Mouse (Mus musculus): ENCODE results near the gene Dlgap4. TPM values are rescaled to one million over a fixed set of nuclear protein-coding genes. Genes with fewer than 3 reads are reported as not detected.

Gene Dlgap4
- total and polyA plus RNA-seq, 3 experiments, result 12.4 to 38.5 (median 12.7) TPM

- no peak overlapping the region for H3K9ac ChIP-seq (ENCODE audit: insufficient read depth, low read depth)
- DNase-seq (ENCODE audit: extremely low read depth), result no peak
- dilution Hi-C loops (cut with MboI; ENCODE audit: extremely low pct_ligation_motif_present, extremely low pct_unique_long_range_greater_than_20kb, low sequenced_read_pairs) (no loop called here), in situ Hi-C loops (cut with MboI; ENCODE audit: low pct_ligation_motif_present, low pct_unique_long_range_greater_than_20kb, low sequenced_read_pairs) (loop anchor here (25.0 kb wide), 1 partner anchor 107 kb away; no protein-coding TSS in a partner anchor)
- H3K4me3 ChIP-seq (replicated peaks in 1 of 3; ENCODE audit: low read depth in 2 of 3, low read length in 2 of 3, poor library complexity in 1 of 3), result no peak overlapping the region
- TF ChIP-seq ZNF384 (IDR thresholded peaks at IDR 0.05; ENCODE audit: low read depth, low read length) (no peak), HCFC1 (IDR thresholded peaks at IDR 0.05; ENCODE audit: low read depth, low read length) (no peak)
- no peaks in the 10 kb centered on the region for H3K4me1 ChIP-seq (ENCODE audit: control insufficient read depth in 1 of 2, insufficient read depth in 2 of 2)
- H3K27ac ChIP-seq (ENCODE audit: insufficient read depth, low read depth), result no peak overlapping the region
- no peaks in the 10 kb centered on the region for H3K9me3 ChIP-seq (replicated peaks; ENCODE audit: low read length)
- no peaks in the 10 kb centered on the region for H3K36me3 ChIP-seq (replicated peaks in 1 of 2; ENCODE audit: control insufficient read depth in 1 of 2, insufficient read depth in 1 of 2, low read length in 1 of 2)
- H3K79me2 ChIP-seq (replicated peaks; ENCODE audit: control insufficient read depth, extremely low read depth, insufficient read depth, poor library complexity, severe bottlenecking), result no peaks in the 10 kb centered on the region
- peaks cover 56% of the 10 kb centered on the region for H3K27me3 ChIP-seq (replicated peaks)
- H3K4me2 ChIP-seq (ENCODE audit: insufficient read depth, low read depth, poor library complexity, severe bottlenecking), result no peak overlapping the region
Observed at GRCm38 (mm10) chr2:156580507-156580906, 33.0 kb upstream of the Dlgap4 start.

GRCm38 (mm10) chr2:156581244-156581643 lies 32.3 kb upstream of the Dlgap4 start:
- H3K9ac ChIP-seq (ENCODE audit: insufficient read depth, low read depth), result no peak overlapping the region
- H3K79me2 ChIP-seq (replicated peaks; ENCODE audit: control insufficient read depth, extremely low read depth, insufficient read depth, poor library complexity, severe bottlenecking), result no peaks in the 10 kb centered on the region
- no peak overlapping the region for H3K4me3 ChIP-seq (replicated peaks in 1 of 3; ENCODE audit: low read depth in 2 of 3, low read length in 2 of 3, poor library complexity in 1 of 3)
- in situ Hi-C loops (cut with MboI; ENCODE audit: low pct_ligation_motif_present, low pct_unique_long_range_greater_than_20kb, low sequenced_read_pairs), result loop anchor here (25.0 kb wide), 1 partner anchor 106 kb away; no protein-coding TSS in a partner anchor
- TF ChIP-seq MAFK (IDR thresholded peaks at IDR 0.05; ENCODE audit: insufficient replicate concordance, low read length) (no peak), NRF1 (IDR thresholded peaks at IDR 0.05; ENCODE audit: low read depth, low read length) (no peak), MAZ (IDR thresholded peaks at IDR 0.05; ENCODE audit: low read depth, low read length) (no peak), ZKSCAN1 (IDR thresholded peaks at IDR 0.05; ENCODE audit: borderline replicate concordance, low read depth, low read length) (no peak), JUND (conservative IDR thresholded peaks at IDR 0.05; ENCODE audit: low read depth, low read length) (no peak), CHD1 (IDR thresholded peaks at IDR 0.05; ENCODE audit: low read depth, low read length) (no peak), EP300 (IDR thresholded peaks at IDR 0.05; ENCODE audit: low read length) (no peak), IRF4 (IDR thresholded peaks at IDR 0.05; ENCODE audit: low read depth, low read length) (no peak), MEF2A (IDR thresholded peaks at IDR 0.05; ENCODE audit: borderline replicate concordance, low read depth, low read length) (no peak), KAT2A (IDR thresholded peaks at IDR 0.05; ENCODE audit: insufficient replicate concordance, low read length) (no peak), POLR2A (IDR thresholded peaks at IDR 0.05; ENCODE audit: low read depth, low read length) (no peak)
- no peaks in the 10 kb centered on the region for H3K9me3 ChIP-seq (replicated peaks; ENCODE audit: low read length)
- dilution Hi-C loops (cut with MboI; ENCODE audit: extremely low pct_ligation_motif_present, extremely low pct_unique_long_range_greater_than_20kb, low sequenced_read_pairs), result no loop called here
- no peak overlapping the region for H3K4me2 ChIP-seq (ENCODE audit: insufficient read depth, low read depth, poor library complexity, severe bottlenecking)
- no peak for DNase-seq (ENCODE audit: extremely low read depth)
- H3K4me1 ChIP-seq (ENCODE audit: control insufficient read depth in 1 of 2, insufficient read depth in 2 of 2), result no peaks in the 10 kb centered on the region
- H3K36me3 ChIP-seq (replicated peaks in 1 of 2; ENCODE audit: control insufficient read depth in 1 of 2, insufficient read depth in 1 of 2, low read length in 1 of 2), result no peaks in the 10 kb centered on the region
- H3K27me3 ChIP-seq (replicated peaks), result peaks cover 59% of the 10 kb centered on the region
- H3K27ac ChIP-seq (ENCODE audit: insufficient read depth, low read depth), result no peak overlapping the region

GRCm38 (mm10) chr2:156582887-156583286 lies 30.6 kb upstream of the Dlgap4 start:
- no peak for DNase-seq (ENCODE audit: extremely low read depth)
- no peaks in the 10 kb centered on the region for H3K4me1 ChIP-seq (ENCODE audit: control insufficient read depth in 1 of 2, insufficient read depth in 2 of 2)
- no peaks in the 10 kb centered on the region for H3K9me3 ChIP-seq (replicated peaks; ENCODE audit: low read length)
- no peaks in the 10 kb centered on the region for H3K36me3 ChIP-seq (replicated peaks in 1 of 2; ENCODE audit: control insufficient read depth in 1 of 2, insufficient read depth in 1 of 2, low read length in 1 of 2)
- in situ Hi-C loops (cut with MboI; ENCODE audit: low pct_ligation_motif_present, low pct_unique_long_range_greater_than_20kb, low sequenced_read_pairs) (loop anchor here (25.0 kb wide), 1 partner anchor 104 kb away; no protein-coding TSS in a partner anchor), dilution Hi-C loops (cut with MboI; ENCODE audit: extremely low pct_ligation_motif_present, extremely low pct_unique_long_range_greater_than_20kb, low sequenced_read_pairs) (no loop called here)
- peaks cover 63% of the 10 kb centered on the region for H3K27me3 ChIP-seq (replicated peaks)
- H3K4me3 ChIP-seq (replicated peaks in 1 of 3; ENCODE audit: low read depth in 2 of 3, low read length in 2 of 3, poor library complexity in 1 of 3), result no peak overlapping the region
- TF ChIP-seq HCFC1 (IDR thresholded peaks at IDR 0.05; ENCODE audit: low read depth, low read length) (no peak), ZNF384 (IDR thresholded peaks at IDR 0.05; ENCODE audit: low read depth, low read length) (no peak), SIN3A (IDR thresholded peaks at IDR 0.05; ENCODE audit: low read length) (no peak), NRF1 (IDR thresholded peaks at IDR 0.05; ENCODE audit: low read depth, low read length) (no peak), MAX (IDR thresholded peaks at IDR 0.05; ENCODE audit: low read length) (no peak), EP300 (IDR thresholded peaks at IDR 0.05; ENCODE audit: low read length) (no peak), MEF2A (IDR thresholded peaks at IDR 0.05; ENCODE audit: borderline replicate concordance, low read depth, low read length) (no peak), POLR2A (IDR thresholded peaks at IDR 0.05; ENCODE audit: low read depth, low read length) (no peak), POLR2AphosphoS2 (IDR thresholded peaks at IDR 0.05; ENCODE audit: low read depth, low read length) (no peak), JUN (IDR thresholded peaks at IDR 0.05; ENCODE audit: insufficient read depth, low read depth, low read length) (no peak), CHD2 (IDR thresholded peaks at IDR 0.05; ENCODE audit: low read length) (no peak), ETS1 (conservative IDR thresholded peaks at IDR 0.05; ENCODE audit: low read depth, low read length) (no peak), MXI1 (IDR thresholded peaks at IDR 0.05; ENCODE audit: low read depth, low read length) (no peak), BHLHE40 (IDR thresholded peaks at IDR 0.05; ENCODE audit: low read depth, low read length) (no peak), MAZ (IDR thresholded peaks at IDR 0.05; ENCODE audit: low read depth, low read length) (no peak), JUND (conservative IDR thresholded peaks at IDR 0.05; ENCODE audit: low read depth, low read length) (no peak), ZC3H11A (IDR thresholded peaks at IDR 0.05; ENCODE audit: low read depth, low read length) (no peak), TCF12 (IDR thresholded peaks at IDR 0.05; ENCODE audit: low read depth, low read length) (no peak), MAFK (IDR thresholded peaks at IDR 0.05; ENCODE audit: insufficient replicate concordance, low read length) (no peak)
- H3K9ac ChIP-seq (ENCODE audit: insufficient read depth, low read depth), result no peak overlapping the region
- H3K27ac ChIP-seq (ENCODE audit: insufficient read depth, low read depth), result no peak overlapping the region
- no peaks in the 10 kb centered on the region for H3K79me2 ChIP-seq (replicated peaks; ENCODE audit: control insufficient read depth, extremely low read depth, insufficient read depth, poor library complexity, severe bottlenecking)
- no peak overlapping the region for H3K4me2 ChIP-seq (ENCODE audit: insufficient read depth, low read depth, poor library complexity, severe bottlenecking)
